Mouse (Mus musculus) G1E (cell line): ENCODE measurements around the gene Hoxa9.

Source experiments
- CTCF ChIP-seq: IDR thresholded peaks from 2 replicates; pipeline ENCODE4 v1.5.1; 2012; ENCODE audit warnings: low read depth, low read length, inconsistent platforms, mixed read lengths
- GATA2 ChIP-seq: IDR thresholded peaks from 2 replicates; pipeline ENCODE4 v1.6.1; 2012; ENCODE audit warnings: low read depth, low read length, inconsistent platforms, borderline replicate concordance

GRCm38 (mm10) chr6:52222729-52223128, 8.2 kb downstream of the Hoxa9 start:
- no peak for TF ChIP-seq GATA2
- no peak for TF ChIP-seq CTCF
